Comparison of ENCODE assay signal across 31 mouse cellular contexts in the genomic region with DNA sequence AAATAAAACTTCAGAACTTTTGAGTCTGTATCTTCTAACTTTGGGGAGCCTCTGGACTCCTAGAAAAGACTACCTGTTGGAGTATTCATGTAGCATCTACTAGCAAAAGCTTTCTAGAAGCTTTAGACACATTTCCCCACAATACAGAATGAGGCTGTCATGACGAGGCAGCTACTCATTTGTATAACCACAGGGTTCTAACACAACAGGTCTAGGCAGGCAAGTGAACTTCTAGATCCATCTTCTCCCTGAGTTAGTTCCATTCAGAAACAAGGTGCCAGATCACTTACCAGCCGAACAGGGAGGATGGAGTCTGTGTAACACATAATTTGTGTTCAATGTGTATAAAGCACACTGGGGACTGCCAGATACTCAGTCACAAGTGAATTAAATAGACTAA.
"Had no signal": no experiment of that assay in that cellular context is flagged by ENCODE, and none has a peak within 500 bp of the region (broad histone marks: within the 10 kb centered on the region; RNA-seq: fewer than 3 reads in every experiment).

No protein-coding gene starts in this region.

- H3K9ac ChIP-seq: heart, embryonic 12.5 days; heart, embryonic 13.5 days; heart, embryonic 15.5 days; hindbrain, embryonic 12.5 days; hindbrain, embryonic 13.5 days; hindbrain, embryonic 14.5 days; hindbrain, embryonic 15.5 days; intestine, embryonic 15.5 days; kidney, embryonic 15.5 days had no signal

- H3K4me2 ChIP-seq: heart, embryonic 11.5 days; heart, embryonic 12.5 days; heart, embryonic 13.5 days; heart, embryonic 15.5 days; hindbrain, embryonic 12.5 days; hindbrain, embryonic 13.5 days; hindbrain, embryonic 14.5 days; hindbrain, embryonic 15.5 days; intestine, embryonic 15.5 days; kidney, embryonic 15.5 days had no signal

- H3K27ac ChIP-seq: heart, embryonic 10.5 days; heart, embryonic 13.5 days; heart, embryonic 15.5 days; hindbrain, embryonic 10.5 days; hindbrain, embryonic 12.5 days; hindbrain, embryonic 13.5 days; hindbrain, embryonic 14.5 days; hindbrain, embryonic 15.5 days; hindbrain, postnatal 0 days; intestine, embryonic 15.5 days; kidney, embryonic 15.5 days; kidney, postnatal 0 days; layer of hippocampus, adult 2 months; left cerebral cortex, adult 2 months had no signal

- H3K27me3 ChIP-seq: heart, embryonic 12.5 days; heart, embryonic 13.5 days; heart, embryonic 15.5 days; hindbrain, embryonic 12.5 days; hindbrain, embryonic 13.5 days; hindbrain, embryonic 15.5 days; intestine, embryonic 15.5 days; kidney, embryonic 15.5 days had no signal

- H3K9me3 ChIP-seq: heart, embryonic 10.5 days; heart, embryonic 12.5 days; heart, embryonic 13.5 days; heart, embryonic 15.5 days; hindbrain, embryonic 10.5 days; hindbrain, embryonic 12.5 days; hindbrain, embryonic 13.5 days; hindbrain, embryonic 15.5 days; intestine, embryonic 15.5 days; kidney, embryonic 15.5 days had no signal

- H3K36me3 ChIP-seq: heart, embryonic 10.5 days; heart, embryonic 12.5 days; heart, embryonic 13.5 days; heart, embryonic 15.5 days; hindbrain, embryonic 10.5 days; hindbrain, embryonic 12.5 days; hindbrain, embryonic 13.5 days; hindbrain, embryonic 15.5 days; intestine, embryonic 15.5 days; kidney, embryonic 15.5 days had no signal

- H3K4me1 ChIP-seq: heart, embryonic 10.5 days; heart, embryonic 12.5 days; heart, embryonic 15.5 days; hindbrain, embryonic 10.5 days; hindbrain, embryonic 12.5 days; hindbrain, embryonic 13.5 days; hindbrain, embryonic 15.5 days; intestine, embryonic 15.5 days; kidney, embryonic 15.5 days had no signal

- DNase-seq: heart, postnatal 10 days; heart, postnatal 14 days; heart, postnatal 4 days; kidney, adult 11 months; kidney, adult 18-20 months; kidney, adult 2 months; kidney, adult 8-10 months; kidney, adult 9 months; kidney, postnatal 10 days; kidney, postnatal 14 days; kidney, postnatal 25 days; kidney, postnatal 36 days; kidney, postnatal 4 days; layer of hippocampus, adult 9-11 months; layer of hippocampus, postnatal 36 days had no signal

- H3K4me3 ChIP-seq: heart, embryonic 10.5 days; heart, embryonic 12.5 days; heart, embryonic 13.5 days; heart, embryonic 15.5 days; hindbrain, embryonic 10.5 days; hindbrain, embryonic 12.5 days; hindbrain, embryonic 13.5 days; hindbrain, embryonic 15.5 days; intestine, embryonic 15.5 days; kidney, embryonic 15.5 days; layer of hippocampus, adult 2 months; left cerebral cortex, adult 2 months had no signal
